Mouse (Mus musculus) liver, postnatal 0 days (tissue): ENCODE data around the gene Slc31a2. TPM values are rescaled to one million over a fixed set of nuclear protein-coding genes. Genes with fewer than 3 reads are reported as not detected.
"Not testable (repeated sequence)": the region's sequence is repeated elsewhere in the genome, so short reads cannot be mapped to it uniquely, and the experiment has no call there.

Experiments
- ATAC-seq: fragments of 200-750 bp; cut with Nextera tagmentation; 2 replicates; pipeline ENCODE4 v1.8.0; 2017; ENCODE audit warnings: mild to moderate bottlenecking, moderate library complexity
- DNase-seq: peaks from one replicate; pipeline ENCODE4 v3.0.0-alpha.2; 2016
- H3K27ac ChIP-seq: fragments of 300-500 bp; sonication (generic); 2 replicates; pipeline ENCODE4 v1.5.1; 2014; ENCODE audit warnings: antibody characterized with exemption, moderate library complexity, mild to moderate bottlenecking, low read depth
- H3K27me3 ChIP-seq: fragments of 300-500 bp; sonication (generic); 2 replicates; pipeline ENCODE4 v1.6.1; 2014; ENCODE audit warnings: low read length, control low read depth, mixed read lengths; ENCODE audit not compliant: insufficient read depth
- H3K36me3 ChIP-seq: fragments of 300-500 bp; sonication (generic); replicated peaks from 2 replicates; pipeline ENCODE4 v1.6.1; 2014; ENCODE audit warnings: mild to moderate bottlenecking, control low read depth, low read length, moderate library complexity, mixed read lengths; ENCODE audit not compliant: insufficient read depth
- H3K4me1 ChIP-seq: fragments of 300-500 bp; sonication (generic); 2 replicates; pipeline ENCODE4 v1.6.1; 2014; ENCODE audit warnings: antibody characterized with exemption, mild to moderate bottlenecking, control low read depth; ENCODE audit not compliant: insufficient read depth
- H3K4me2 ChIP-seq: fragments of 300-500 bp; sonication (generic); 2 replicates; pipeline ENCODE4 v1.6.1; 2014; ENCODE audit warnings: low read depth, mild to moderate bottlenecking, low read length, moderate library complexity, mixed read lengths
- H3K4me3 ChIP-seq: fragments of 300-500 bp; sonication (generic); 2 replicates; pipeline ENCODE4 v1.5.1; 2014; ENCODE audit warnings: low read depth, low read length
- H3K9ac ChIP-seq: fragments of 300-500 bp; sonication (generic); replicated peaks from 2 replicates; pipeline ENCODE4 v1.6.1; 2014; ENCODE audit warnings: mild to moderate bottlenecking, moderate library complexity
- H3K9me3 ChIP-seq: fragments of 300-500 bp; sonication (generic); 2 replicates; pipeline ENCODE4 v1.6.1; 2016; ENCODE audit warnings: mild to moderate bottlenecking, control low read depth, low read length, mixed read lengths
- CTCF ChIP-seq: sonication (generic); IDR thresholded peaks from 2 replicates; pipeline ENCODE4 v1.5.1; 2016; ENCODE audit warnings: antibody characterized with exemption, low read depth
- EP300 ChIP-seq: IDR thresholded peaks from 2 replicates; pipeline ENCODE4 v1.6.1; 2016; ENCODE audit warnings: antibody characterized with exemption, low read depth, mild to moderate bottlenecking
- WGBS: fragments of 180-500 bp; shearing (Covaris S2); extraction: QIAGEN DNeasy Blood & Tissue Kit; methylation state at CpG from one replicate; pipeline ENCODE4 v1.1.7; 2014; ENCODE audit not compliant: insufficient replicate concordance; 5-methylcytosine and 5-hydroxymethylcytosine counted together
- polyA plus RNA-seq: library from polyadenylated mRNA; unstranded; fragments of >200 nt; fragmentation: Nextera tagmentation; extraction: Ambion mirVana; gene quantifications from 2 replicates; pipeline ENCODE4 v1.2.1, GENCODE M21; 2015

Gene Slc31a2
- polyA plus RNA-seq, 1 experiment from 2014 or later = 9.2 TPM

DNA sequence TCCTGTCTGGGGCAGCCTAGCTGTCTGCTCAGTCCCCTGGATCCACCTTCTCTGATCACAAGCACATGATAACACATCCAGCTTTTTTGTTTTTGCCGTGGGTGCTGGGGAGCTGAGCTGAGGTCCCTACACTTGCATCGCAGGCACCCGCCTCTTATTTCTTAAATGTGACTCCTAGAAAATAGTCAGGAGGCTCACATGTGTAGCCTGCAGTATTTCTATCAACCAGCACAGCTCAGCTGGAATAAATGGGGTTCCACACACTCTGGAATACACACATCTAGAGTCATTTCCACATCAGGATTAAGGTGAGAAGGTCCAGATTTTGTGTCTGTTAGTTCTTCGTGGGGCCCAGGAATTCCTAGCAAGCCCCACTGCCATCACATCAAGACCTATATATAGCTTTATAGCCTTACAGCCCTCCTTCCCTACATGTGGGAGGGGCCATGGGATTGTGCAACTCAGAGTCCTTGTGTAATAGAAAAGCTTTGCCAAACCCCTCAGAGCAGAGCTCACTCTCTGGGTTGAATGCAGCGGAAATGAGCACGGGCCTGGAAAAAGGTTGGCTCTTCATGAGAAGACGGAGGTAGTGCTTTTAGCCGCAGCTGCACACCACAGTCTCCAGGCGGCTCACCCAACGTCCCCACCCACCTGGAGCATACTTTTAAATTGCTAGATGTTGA lies 2.9 kb downstream of the Slc31a2 start:
- H3K36me3 ChIP-seq = no peaks in the 10 kb centered on the region
- no peak for TF ChIP-seq CTCF
- no peak for TF ChIP-seq EP300
- DNase-seq = peak; percentile 54
- H3K4me3 ChIP-seq = no peak overlapping the region
- H3K27ac ChIP-seq = no peak overlapping the region
- H3K9ac ChIP-seq = no peak overlapping the region
- H3K27me3 ChIP-seq = no peaks in the 10 kb centered on the region
- no peaks in the 10 kb centered on the region for H3K9me3 ChIP-seq
- 43% methylated on average over 10 of the region's 10 CpGs for WGBS
- no peak overlapping the region; the same call in 1 of the 2 replicates for H3K4me2 ChIP-seq
- ATAC-seq = peak; percentile 70
- peaks cover 3% of the 10 kb centered on the region; the same call in 1 of the 2 replicates for H3K4me1 ChIP-seq

DNA sequence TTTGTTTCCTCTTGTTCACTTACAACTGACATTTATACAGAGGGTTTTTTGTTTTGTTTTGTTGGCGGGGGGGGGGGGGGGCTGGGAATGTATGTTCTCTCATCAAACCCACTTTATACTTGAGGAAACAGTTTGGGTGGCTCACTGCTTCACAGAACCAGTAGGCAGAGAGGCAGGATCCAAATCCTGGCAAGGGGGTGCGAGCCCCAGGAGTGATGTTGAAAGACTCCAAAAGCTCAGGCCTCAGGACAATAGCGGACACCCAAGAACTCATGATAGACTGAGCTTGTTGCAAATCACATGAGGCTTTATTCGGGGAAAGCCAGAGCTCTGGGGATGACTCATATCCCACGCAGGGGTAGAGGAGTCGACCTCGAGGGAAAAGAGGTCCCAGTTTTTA lies 3.7 kb downstream of the Slc31a2 start:
- H3K4me3 ChIP-seq, H3K36me3 ChIP-seq, H3K9me3 ChIP-seq, DNase-seq, ATAC-seq, H3K4me2 ChIP-seq, H3K27ac ChIP-seq, H3K9ac ChIP-seq, H3K4me1 ChIP-seq, H3K27me3 ChIP-seq: not testable (repeated sequence)
- 57% methylated on average over 7 of the region's 7 CpGs for WGBS

DNA sequence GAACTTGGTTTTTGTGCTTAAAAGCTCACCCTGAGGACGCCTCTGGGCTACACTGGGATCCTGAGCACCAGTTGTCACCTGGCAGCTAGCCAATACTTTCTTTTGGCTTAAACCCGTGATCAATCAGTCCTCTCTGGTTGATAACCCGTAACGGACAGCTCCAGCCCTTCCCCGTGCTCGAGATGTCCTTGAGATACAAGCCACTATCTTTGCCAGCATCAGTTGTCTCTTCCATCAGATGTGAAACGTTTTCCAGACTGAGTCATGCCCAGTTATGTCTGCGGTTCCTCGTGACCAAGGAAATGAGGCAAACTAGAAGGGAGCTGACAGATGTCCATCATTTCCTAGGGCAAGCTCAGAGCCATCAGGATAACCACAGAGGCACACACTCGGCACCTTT lies 4.7 kb downstream of the Slc31a2 start:
- H3K27ac ChIP-seq = no peak overlapping the region
- TF ChIP-seq CTCF = no peak
- TF ChIP-seq EP300 = no peak
- no peaks in the 10 kb centered on the region for H3K27me3 ChIP-seq
- H3K9ac ChIP-seq = no peak overlapping the region
- H3K4me3 ChIP-seq = no peak overlapping the region
- ATAC-seq = no peak
- no peaks in the 10 kb centered on the region for H3K9me3 ChIP-seq
- 57% methylated on average over 10 of the region's 10 CpGs for WGBS
- H3K4me1 ChIP-seq = peaks cover 3% of the 10 kb centered on the region; the same call in 1 of the 2 replicates
- no peaks in the 10 kb centered on the region for H3K36me3 ChIP-seq
- no peak overlapping the region for H3K4me2 ChIP-seq
- DNase-seq = no peak

DNA sequence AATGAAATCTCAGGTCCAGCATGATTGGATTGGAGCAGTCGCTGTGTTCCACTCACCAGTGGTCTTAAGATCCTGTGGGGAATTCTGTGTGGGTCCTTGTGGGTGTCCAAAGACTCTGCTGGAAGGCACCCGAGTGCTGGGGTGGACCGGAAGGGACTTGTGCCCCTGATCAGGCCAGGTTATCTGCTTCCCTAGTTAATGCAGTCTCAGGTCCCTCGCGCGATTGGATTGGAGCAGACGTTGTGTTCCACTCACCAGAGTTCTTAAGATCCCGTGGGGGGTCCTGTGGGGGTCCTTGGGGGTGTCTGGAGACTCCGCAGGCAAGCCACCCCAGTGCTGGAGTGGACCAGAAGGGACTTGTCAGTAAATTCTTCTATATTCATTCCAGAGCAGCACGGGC lies 10.3 kb downstream of the Slc31a2 start:
- Histone ChIP-seq H3K9me3 (no peaks in the 10 kb centered on the region), H3K27me3 (no peaks in the 10 kb centered on the region), H3K27ac (no peak overlapping the region), H3K4me3 (no peak overlapping the region), H3K36me3 (no peaks in the 10 kb centered on the region), H3K4me2 (no peak overlapping the region), H3K9ac (no peak overlapping the region), H3K4me1 (no peaks in the 10 kb centered on the region)
- DNase-seq (no peak), ATAC-seq (no peak)
- no peak for TF ChIP-seq CTCF
- WGBS = 81% methylated on average over 10 of the region's 10 CpGs

DNA sequence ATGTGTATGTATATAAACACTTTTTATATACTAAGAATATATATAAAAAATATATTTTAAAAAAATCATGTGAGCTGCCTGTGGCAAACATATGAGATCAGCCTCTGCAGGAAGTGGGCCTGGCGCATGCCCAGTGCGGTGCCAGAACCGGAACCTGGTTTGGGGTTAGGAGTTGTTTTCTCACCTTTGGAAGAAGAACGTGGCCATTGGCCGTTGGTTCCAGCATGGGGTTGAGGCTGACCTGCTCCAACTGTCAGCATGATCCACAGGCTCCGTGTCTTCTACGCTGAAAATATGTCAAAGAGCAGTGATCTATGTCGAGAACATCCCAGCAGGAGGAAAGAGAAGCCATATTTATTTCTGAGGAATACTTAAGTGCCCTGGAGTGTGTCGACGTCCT lies 11.6 kb downstream of the Slc31a2 start:
- 86% methylated on average over 10 of the region's 10 CpGs for WGBS
- H3K27ac ChIP-seq = no peak overlapping the region
- no peak for ATAC-seq

DNA sequence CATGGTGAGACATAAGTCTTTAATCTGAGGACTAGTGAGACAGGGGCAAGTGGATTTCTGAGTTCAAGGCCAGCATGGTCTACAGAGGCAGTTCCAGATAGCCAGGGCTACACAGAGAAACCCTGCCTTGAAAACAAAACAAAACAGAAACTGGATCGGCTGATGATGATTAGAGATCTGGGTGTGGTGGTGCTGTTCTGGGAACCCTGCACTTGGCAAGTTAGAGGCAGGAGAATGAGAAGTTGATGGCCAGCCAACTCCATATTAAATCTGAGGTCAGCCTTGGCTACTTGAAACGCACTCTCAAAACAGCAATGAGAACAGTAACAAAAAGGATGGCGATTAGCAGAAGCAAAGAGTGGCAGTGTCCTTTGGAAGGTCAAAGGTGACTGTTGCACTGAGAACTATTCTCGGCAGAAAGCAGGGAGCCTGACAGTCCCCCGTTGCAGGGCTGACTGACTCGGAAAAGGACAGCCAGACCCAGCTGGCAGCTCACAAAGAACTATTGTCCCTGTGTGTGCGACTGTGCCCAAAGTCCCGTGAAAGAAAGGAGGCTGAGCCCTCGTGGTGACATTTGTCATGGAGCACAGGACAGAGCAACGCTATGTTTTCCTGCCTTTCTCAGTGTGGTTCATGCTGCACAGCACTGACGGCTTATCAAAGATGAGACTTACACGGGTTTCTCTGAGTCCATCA lies 12.6 kb downstream of the Slc31a2 start:
- no peak overlapping the region for H3K9ac ChIP-seq
- H3K36me3 ChIP-seq = no peaks in the 10 kb centered on the region
- no peaks in the 10 kb centered on the region for H3K9me3 ChIP-seq
- H3K4me3 ChIP-seq = no peak overlapping the region
- H3K4me1 ChIP-seq = no peaks in the 10 kb centered on the region
- H3K27me3 ChIP-seq = no peaks in the 10 kb centered on the region
- no peak overlapping the region for H3K27ac ChIP-seq
- 35% methylated on average over 12 of the region's 12 CpGs for WGBS
- 0 out of 2 replicates have a peak overlapping the region, but pooled peaks have one; percentile 24 for H3K4me2 ChIP-seq
- no peak for DNase-seq
- TF ChIP-seq CTCF (no peak), EP300 (no peak)
- no peak for ATAC-seq

More for the DNA sequence above, 11.6 kb downstream of the Slc31a2 start:
- Histone ChIP-seq H3K4me2 (no peak overlapping the region), H3K36me3 (no peaks in the 10 kb centered on the region), H3K4me3 (no peak overlapping the region), H3K4me1 (no peaks in the 10 kb centered on the region), H3K27me3 (no peaks in the 10 kb centered on the region), H3K9ac (no peak overlapping the region), H3K9me3 (no peaks in the 10 kb centered on the region)
- TF ChIP-seq CTCF = no peak
- TF ChIP-seq EP300 = no peak
- no peak for DNase-seq
